Mouse (Mus musculus): Measurements from ENCODE around the gene Kbtbd12. TPM values are rescaled to one million over a fixed set of nuclear protein-coding genes. Genes with fewer than 3 reads are reported as not detected.

Gene Kbtbd12
- not detected for polyA plus RNA-seq (2017; shearing (Covaris generic))

DNA sequence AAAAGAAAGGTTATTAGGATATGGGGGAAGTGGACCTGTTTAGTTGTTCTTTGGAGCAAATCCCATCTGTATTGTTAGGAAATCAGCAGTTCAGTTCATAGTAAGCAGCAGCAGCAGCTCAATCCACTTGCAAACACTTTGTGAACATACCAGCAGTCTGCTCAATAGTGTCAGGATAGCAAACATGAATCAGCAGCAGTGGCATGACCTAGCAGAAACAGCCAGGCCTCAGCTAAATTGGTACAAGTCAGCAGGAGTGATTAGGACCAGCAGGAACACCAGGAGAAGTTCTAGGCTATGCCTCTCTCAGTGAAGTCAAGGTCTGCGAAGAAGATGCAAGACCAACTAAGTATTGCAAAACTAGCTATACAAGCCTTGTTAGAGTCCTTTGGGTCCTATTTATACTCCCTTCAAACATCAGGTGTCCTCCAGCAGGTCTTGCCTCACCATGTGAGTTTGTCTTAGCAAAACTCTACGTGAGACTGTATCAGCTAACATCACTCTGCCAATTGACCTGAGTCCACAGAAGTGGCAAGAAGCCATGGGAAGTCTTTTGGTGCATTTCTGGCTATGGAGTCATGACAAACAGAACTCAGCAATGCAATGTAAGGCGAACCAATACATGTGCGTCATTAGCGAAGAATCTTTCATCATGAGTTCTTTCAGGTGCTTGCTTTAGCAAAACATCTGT, at the start of gene Kbtbd12:
Gene Kbtbd12, minus strand, starts transcription at position 340 of the 691 bp plus-strand sequence.

DNA sequence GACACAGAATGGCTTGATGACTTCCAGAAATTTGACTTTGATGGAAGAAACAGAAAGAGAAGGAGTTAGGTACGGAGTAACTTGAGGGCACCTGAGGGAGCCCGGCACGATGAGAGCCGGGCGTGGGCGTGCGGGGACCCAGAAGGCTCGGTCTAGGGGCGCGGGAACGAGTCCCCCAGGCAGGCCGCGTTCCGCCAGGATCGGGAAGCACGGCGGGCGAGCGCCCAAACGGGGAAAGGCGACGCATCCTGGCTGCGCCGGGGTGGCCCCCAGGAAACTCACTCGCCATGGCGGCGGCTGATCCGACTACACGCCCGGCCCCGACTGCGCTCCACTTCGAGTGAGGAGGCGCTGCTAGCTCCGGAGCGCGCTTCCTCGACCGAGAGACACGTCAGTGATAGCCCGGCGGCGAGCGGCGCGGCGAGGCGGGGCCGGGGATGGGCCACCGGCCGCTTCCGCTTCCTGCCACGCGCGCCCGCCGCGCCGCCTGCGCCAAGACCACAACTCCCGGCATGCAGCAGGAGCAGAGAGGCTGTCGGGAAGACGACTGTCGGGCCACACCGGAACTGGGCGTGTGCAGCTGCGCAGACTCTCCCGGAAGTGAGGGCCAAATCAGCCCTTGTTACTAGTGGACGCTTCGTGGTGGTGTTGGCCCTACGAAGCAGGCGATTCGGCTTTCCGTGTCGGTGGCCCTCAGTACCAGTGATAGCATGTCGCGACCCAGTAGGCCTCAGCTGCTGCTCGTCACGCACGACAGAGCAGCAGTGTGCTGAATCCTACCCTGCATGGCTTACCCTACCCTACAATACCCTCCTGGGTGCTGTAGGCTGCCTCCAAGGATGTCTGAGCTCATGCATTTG, 119.1 kb downstream of the Kbtbd12 start, which contains the start of gene Sec61a1:
Gene Sec61a1, minus strand, starts transcription at position 502 of the 860 bp plus-strand sequence.

Other genes starting within 250 kb of the Kbtbd12 start
- 43.0 TPM for gene Eefsec, start 191.4 kb downstream of the Kbtbd12 start, polyA plus RNA-seq (2017; shearing (Covaris generic))
- 85.2 TPM for gene Ruvbl1, start 172.5 kb downstream of the Kbtbd12 start, polyA plus RNA-seq (2017; shearing (Covaris generic))
- gene Sec61a1, start 119.0 kb downstream of the Kbtbd12 start, polyA plus RNA-seq (2017; shearing (Covaris generic)): 258 TPM
- gene Mgll, start 86.5 kb upstream of the Kbtbd12 start, polyA plus RNA-seq (2017; shearing (Covaris generic)): 0.72 TPM
- 80.4 TPM for gene Abtb1, start 204.0 kb upstream of the Kbtbd12 start, polyA plus RNA-seq (2017; shearing (Covaris generic))
- 0.35 TPM for gene Podxl2, start 237.1 kb upstream of the Kbtbd12 start, polyA plus RNA-seq (2017; shearing (Covaris generic))

Data from activated CD4-positive, CD25-positive, alpha-beta regulatory T cell, adult 9 weeks (primary cell).